Mouse (Mus musculus) lung, postnatal 14 days (tissue): ENCODE measurements around the gene Dgke.

Experiments used
- DNase-seq: peaks from one replicate; pipeline ENCODE4 v3.0.0; 2021

Dgke gene

DNA sequence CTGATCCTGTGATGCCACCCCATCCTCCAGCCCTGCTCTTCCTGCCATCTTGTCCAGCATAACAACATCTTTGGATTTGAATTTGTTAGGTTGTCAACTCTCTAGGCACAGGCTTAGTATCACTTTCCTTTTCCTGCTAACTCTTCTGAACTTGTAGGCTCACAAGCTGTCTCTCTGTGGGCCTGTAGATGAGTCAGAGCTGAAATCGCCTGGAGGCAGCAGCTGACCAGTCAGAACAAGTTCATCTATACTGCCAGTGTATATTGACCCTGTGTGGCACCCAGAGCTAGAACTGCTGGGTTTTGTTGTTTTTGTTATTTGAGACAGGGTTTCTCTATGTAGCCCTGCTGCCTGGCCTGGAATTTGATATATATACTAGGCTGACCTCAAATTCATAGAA, 35.5 kb downstream of the Dgke start:
- no peak for DNase-seq

DNA sequence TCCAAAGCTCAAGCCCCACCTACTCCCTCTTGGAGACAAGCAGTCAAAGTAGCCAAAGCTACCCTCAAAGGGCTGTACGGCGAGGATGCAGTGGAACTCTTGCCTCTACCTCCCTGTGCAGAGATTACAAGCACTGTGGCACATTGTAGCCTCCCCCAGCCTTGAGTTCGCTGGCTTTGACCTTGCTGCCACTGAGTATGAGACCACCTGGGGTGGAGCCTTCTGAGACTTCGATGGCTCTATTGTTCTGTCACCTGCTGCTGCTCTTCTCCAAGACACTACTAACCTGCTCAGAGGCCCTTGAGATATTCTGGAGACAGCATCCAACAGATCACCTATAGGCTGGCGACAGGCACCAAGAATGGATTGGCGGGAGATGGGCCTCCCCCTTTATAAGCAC, 36.1 kb downstream of the Dgke start:
- no peak for DNase-seq

DNA sequence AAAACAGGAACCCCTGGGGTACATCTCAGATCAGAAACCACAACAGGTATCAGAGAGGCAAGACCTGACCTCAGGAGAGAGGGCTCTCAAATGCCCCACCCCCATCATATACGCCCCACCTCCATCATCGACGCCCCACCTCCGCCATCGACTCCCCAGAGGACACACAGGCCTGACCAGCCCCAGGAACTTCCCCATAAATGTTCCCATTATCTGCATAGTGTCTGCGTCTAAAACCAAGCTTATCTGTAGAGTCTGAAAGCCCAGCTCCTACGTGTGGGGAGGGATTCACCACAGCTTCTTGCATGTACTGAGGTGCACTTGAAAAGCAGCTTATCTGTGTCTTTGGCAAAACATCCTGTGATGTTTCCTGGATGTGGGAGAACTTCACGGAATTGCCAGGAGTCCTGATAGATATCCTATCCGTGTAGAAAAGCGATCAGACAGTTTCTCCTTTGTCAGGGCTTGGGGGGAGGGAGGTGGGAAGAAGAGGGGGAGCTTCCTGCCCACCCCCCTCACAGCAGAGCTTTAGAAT, 37.7 kb downstream of the Dgke start:
- peak; percentile 48 for DNase-seq

DNA sequence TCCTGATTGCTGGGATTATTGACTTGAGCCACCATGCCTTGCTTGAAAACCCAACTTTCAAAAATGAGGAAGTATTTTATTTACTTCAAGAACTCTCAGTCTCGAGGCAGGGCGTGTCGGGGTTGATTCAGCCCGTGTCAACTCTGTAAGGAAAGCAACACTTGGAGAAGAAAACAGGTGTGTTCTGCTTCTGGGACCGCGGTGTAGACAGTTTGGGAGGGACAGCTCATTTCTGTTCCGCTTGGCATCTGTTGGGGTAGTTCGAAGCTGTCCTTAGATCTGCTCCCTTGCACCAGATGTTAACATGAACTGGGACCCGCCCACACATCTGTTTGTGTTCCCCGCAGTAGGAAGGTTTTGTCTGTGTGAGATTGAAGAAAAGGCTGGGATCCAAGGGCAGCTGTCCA, 38.7 kb downstream of the Dgke start:
- DNase-seq: peak; percentile 34

DNA sequence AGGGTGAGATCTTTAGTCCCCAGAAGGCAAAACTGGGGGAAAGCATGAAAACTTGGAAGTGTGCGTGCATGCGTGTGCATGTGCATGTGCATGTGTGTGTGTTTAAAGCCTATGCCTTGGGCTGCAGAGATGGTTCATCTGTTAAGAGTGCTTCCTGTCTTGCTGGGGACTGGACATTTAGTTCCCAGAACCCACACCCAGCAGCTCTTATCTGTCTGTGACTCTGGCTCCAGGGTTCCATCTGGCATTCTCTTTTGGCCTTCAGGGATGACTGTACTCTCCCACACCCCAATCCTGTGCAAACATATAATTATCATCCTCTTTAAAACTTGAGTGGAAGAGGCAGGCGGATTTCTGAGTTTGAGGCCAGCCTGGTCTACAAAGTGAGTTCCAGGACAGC, 40.5 kb downstream of the Dgke start:
- no peak for DNase-seq

DNA sequence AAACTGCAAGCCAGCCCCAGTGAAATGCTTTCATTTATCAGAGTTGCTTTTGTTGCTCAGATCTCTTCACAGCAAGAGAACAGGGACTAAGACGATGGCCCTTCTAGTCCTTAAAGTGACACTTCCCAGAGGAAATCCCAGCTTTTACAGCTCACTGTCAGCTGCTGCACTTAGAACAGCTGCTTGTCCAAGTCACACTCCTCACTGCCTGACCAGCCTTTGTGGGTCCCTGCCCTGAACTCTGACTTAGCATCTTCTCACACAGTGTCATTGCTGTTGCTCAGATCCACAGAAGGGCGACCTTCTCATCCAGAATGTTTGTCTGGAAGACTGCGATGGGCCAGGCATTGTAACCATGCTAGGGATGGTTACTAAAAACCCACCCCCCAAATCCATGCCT, 41.0 kb downstream of the Dgke start:
- no peak for DNase-seq

DNA sequence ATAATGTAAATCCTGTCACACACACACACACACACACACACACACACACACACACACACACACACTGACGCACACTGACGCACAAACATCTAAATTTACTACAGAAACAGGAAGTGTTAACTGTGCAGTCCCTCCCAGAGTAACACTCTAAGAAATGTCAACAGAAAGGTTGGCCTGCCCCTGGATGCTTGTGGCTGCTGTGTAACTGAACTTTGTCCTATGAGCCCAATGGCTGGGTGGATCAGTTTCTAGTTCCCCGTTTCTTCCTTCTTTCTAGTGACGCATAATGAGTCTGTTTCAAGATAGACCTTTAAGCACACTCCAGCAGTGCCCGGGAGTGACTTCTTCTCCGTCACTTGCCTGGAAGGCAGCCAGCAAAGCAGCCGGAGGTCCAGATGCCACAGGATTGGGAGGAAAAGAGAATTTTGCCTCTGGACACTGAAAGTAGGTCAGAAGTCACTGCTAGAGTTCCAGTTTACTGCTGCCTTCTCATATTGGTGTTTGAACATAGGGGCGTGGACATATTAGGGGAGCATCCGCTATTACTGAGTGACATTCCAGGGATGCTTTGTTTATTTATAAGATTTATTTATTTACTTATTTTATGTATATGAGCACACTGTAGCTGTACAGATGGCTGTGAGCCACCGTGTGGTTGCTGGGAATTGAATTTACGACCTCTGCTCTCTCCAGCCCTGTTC, 42.3 kb downstream of the Dgke start:
- peak; percentile 86 for DNase-seq

DNA sequence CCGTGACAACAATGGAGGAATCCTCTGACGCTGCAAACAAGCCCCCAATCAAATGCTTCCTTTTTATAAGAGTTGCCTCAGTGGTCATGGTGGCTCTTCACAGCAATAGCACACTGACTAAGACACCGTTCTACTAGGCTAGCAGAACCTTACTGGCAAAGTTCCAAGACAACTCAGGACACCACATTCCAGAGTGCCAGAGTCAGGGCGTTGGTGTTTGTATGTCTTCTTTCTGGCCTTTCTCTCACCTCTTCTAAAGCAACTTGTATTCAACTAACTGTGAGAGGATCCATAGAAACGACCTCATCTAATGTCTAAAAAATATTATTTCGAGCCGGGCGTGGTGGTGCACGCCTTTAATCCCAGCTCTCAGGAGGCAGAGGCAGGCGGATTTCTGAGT, 43.2 kb downstream of the Dgke start:
- no peak for DNase-seq

DNA sequence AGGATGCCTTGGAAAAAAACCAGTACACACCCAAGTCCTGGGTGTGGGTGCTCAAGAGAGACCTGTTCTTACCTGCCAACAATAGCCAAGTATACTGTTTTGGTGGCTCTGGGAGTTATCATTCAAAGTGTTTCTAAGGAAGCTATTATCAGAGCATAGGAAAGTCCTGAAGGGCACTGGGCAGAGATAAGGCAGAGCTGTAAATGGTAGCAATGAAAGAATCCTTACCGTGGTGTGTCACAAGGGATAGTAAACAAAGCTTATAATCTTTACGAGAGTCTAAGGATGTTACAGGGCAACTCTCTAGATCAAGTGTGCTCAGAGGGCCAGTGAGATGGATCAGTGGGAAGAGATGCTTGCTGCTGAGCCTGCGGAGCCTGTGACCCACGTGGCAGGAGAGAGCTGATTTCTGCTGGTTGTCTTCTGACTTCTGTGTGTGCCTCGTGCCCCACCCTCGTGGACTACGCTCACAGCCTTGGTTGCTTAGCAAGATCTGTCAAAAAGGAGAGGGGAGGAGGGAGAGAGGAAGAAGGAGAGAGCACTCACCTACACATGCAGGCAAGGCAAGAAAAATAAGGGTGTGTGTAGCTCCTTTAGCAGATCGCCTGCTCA, 44.4 kb downstream of the Dgke start:
- DNase-seq: no peak

DNA sequence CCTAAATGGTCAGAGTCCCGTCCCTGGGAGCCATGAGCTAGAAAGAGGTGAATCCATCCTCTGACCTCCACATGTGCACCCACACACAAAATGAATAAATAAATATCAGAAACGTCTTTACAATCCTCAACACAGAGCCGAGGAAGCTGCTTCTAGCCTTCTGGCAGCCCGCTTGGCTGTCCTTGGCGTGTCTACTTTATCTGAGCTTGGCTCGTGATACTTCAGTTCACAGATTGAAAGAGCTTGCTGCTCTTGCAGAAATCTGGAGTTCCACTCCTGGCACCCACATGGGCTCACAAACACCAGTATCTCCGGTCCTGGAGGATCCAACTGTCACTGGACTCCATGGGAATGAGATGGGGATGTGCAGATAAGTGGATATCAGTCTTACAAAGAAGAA, 45.0 kb downstream of the Dgke start:
- no peak for DNase-seq

DNA sequence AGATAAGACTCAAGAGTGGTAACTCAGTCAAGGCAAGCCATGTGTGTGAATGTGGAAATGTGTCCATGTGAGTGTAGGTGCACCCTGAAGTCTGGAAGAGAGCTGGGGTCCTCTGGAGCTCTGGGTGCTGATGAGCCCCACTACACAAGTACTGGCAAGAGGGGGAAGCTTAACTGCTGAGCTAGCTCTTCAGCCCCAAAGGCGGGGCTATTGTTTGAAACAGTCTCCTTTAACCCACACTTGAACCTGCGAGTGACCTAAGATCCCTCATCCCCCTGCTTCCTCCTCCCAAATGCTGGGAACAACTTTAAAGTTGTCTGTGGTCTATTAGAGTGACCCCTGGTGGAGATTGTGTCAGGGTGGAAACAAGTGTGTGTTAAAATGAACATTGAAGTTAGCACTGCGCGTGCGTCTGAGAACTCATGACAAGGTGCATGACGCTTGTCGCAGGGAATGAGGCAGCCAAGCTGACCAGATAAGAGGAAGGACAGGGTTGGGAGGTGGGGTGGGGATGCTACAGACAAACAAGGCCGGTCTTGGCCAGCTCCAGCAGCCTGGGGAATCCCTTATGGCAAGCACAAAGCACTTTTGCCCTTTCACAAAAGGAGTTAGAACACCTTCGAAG, 45.9 kb downstream of the Dgke start:
- no peak for DNase-seq

DNA sequence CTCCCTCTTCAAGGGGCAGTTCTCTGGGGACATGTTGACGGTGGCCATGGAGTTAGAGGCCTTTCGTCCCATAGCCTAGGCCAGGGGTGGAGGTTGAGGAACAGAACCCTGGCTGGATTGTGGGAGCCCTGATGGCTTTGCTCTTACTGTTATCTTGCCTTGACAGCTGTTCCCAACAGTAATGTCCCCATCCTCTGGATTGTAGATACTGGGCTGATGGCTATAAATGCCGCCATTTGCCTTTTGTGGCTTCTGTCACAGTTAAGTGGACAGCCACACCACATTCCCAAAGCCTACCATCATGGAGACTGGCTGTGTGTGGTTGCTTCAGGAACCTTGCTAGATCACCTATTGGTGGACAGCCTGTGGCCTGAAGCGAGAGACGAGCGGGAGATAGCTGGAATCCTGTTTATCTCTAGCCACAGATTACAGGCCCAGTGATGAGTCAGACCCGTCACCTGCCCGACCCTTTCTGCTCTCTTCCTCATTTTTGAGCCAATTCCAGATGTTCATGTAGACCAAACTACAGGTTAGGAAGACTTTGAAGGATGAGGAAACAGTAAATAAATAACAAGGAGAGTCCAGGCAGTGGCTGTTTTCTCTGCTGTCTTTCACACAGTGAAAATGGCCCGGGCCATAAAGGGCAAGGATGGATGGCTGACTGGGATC, 49.0 kb downstream of the Dgke start:
- no peak for DNase-seq

DNA sequence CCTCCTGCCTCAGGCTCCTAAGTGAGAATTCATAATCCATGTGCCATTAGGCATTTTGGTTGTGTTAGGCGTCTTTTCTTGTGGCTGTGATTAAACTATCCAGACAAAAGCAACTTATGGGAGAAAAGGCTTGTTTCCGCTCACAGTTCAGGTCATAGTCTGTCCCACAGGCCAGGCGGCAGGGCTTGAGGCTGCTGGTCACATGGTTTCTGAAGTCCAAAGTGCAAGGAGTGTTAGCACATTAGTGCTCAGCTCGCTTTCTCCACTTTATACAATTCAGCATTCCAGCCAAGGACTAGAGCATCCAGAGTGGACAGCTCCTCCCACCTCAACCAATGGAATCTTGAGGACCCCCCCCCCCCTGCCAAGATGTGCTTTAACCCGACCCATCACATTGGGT, 54.4 kb downstream of the Dgke start:
- no peak for DNase-seq

DNA sequence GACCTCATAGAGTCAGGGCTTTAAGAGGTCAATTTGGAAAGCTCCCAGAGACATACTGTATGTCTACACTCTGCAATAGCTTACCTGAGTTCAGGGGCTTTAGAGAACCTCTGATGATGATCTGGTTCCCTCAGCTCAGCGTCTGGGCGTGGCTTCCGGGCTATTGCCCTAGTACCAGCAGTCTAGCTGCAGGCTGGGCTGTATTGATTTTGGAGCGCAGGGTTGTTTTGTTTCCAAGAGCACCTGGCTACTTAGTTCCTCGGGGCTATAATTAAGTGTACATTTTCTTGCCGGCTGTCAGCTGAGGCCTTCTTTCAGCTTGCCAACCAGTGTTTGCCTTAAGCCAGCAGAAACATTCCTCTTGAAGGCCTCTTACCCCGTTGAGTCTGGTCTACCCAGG, 57.2 kb downstream of the Dgke start:
- DNase-seq: no peak

DNA sequence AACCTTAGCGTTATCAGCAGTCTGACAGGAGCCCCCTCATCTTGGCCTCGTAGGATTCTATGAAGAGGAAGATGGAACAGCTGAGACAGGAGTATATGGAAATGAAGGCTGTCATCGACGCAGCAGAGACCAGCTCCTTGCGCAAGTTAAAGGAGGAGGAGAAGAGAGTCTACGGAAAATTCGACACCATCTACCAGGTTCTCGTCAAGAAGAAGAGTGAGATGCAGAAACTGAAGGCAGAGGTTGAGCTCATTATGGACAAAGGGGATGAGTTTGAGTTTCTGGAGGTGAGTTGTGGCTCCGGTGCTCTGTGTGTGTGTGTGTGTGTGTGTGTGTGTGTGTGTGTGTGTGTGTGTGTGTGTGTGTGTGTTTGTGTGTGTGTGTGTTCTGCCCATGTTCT, 57.6 kb downstream of the Dgke start:
- no peak for DNase-seq

DNA sequence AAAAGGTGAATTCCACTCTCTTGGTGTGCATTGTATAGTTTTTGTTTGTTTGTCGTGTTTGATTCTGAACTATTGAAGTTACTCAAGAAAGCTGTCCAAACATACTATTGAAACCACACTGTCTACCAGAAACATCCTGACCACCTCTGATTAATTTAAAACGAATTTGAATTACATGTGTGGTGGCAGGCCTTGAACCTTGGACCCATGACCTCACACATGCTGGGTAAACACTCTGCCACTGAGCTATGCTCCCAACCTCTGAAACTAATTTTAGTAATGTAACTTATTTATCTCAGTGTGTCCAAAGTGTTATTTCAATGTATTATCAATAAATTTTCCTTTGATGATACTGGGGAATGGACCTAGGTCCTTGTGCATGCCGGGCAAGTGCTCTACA, 59.1 kb downstream of the Dgke start:
- no peak for DNase-seq

DNA sequence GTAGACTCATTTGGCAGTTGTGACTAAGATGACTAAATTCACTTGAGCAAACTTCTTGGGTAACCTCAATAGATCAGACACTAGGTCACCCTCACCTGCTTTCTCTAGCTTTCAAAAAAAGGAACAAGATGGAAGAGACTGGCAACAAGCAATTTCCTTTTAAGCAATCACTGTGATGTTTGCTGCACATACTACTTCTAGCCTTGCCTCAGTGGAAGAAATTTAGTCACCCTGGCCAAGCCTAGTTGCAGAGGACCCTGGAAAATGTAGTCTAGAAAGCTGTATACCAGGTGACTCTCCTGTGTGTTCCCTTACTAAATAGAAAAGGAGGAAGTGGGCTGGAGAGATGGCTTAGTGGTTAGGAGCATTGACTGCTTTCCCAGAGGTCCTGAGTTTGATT, 60.2 kb downstream of the Dgke start:
- no peak for DNase-seq

DNA sequence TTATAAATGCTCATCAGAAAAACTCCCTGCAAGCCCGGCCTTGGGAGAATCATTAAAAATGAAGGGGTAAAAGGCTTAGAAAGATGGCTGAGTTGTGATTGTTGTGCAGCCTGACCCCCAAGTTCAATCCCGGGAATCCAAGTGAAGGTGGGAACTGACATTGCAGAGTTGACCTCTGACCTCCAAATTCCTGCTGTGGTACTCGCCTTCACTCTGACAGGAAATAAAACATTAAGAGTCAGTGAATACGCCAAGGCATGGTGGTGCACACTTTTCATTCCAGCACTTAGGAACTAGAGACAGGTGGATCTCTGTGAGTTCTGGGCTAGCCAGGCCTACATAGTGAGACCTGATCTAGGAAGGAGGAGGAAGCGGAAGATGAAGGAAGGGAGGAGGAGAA, 61.2 kb downstream of the Dgke start:
- no peak for DNase-seq

DNA sequence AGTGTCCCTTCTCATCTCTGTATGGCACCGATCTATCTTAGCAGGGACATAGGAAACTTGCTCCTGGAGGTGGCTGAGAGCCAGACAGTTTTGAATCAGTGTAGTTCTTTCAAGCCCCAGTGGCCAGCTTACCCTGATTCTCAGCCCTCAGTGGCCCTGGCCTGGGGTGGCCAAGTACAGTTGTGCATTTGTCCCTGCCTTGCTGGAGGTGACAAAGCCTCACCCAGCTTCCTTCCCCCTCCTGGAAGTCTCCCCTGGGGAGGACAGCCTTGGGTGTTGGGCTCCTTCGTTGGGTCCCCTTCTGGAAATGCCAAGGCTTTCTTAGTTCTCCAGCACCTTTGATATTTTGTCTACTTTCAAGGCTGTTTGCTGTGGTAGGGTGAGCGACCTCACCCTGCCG, 62.9 kb downstream of the Dgke start:
- no peak for DNase-seq

DNA sequence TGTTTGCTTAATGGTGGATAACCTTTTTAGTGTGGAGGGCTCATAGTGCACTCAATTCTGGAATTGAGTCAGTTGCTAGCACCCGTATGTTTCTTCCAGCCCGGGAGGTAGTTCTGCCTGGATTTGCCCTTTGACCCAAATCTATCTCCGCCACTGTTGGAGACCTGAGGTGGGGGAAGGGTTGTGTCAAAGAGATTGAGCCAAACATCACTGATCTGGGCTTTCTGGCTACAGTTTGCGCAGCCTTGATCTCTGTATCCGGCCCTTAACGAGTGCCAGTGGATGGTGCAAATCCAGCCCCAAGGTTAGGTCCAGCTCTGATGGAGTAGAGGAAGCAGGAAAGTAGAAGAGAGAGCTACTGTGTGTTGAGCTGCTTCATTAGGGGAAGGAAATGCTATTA, 63.6 kb downstream of the Dgke start:
- no peak for DNase-seq

DNA sequence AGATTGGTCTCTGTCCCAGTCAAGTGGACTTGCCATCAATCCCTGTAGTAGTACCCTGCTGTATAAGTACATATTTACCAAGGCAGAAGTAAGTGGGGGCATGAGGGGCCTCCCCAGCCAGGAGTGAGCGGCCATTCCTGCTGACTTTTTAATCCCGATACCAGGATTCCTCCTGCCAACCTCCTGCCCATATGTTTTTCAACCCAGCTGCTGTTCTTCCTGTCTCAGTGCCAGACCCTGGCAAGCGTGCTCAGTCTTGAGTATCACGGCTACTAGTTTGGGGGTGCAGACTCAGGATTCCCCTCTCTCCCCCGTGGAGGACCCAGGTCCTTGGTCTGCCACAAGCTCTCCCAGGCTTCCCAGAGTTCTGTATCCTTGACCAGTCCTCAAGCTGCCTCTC, 64.0 kb downstream of the Dgke start:
- no peak for DNase-seq

DNA sequence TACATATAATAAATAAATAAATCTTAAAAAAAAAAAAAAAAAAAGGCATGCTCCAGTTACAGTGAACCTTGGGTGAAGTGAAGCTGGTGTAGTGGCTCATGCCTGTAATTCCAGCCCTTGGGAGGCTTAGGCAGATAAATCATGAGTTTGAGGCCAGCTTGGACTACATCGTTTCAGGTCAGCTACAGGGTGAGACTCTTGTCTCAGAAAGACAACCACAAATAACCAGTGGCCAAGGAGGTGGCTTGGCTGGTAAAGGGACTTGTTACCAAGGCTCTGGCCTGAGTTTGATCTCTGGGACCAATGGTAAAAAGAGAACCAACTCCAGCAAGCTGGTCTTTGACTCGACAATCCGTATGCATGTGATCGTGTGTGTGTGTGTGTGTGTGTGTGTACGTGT, 64.6 kb downstream of the Dgke start:
- DNase-seq: no peak

DNA sequence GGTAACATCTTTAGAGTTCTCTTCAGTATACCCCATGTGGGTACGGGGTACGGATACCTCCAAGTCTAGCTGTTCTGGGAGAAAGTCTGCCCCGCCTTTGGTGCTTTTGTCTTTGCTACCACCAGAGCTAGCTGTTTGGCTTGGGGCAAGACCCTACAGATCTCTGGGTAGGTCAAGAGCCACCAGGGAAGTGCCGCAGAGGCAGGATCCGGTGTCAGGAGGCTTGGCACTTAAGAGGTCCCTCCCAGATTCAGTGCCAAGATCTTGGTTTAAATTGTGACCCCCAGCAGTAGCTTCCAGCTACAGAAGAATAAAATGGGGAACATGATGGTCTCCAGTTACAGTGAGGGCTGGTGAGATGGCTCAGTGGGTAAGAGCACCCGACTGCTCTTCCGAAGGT, 65.1 kb downstream of the Dgke start:
- DNase-seq: no peak

DNA sequence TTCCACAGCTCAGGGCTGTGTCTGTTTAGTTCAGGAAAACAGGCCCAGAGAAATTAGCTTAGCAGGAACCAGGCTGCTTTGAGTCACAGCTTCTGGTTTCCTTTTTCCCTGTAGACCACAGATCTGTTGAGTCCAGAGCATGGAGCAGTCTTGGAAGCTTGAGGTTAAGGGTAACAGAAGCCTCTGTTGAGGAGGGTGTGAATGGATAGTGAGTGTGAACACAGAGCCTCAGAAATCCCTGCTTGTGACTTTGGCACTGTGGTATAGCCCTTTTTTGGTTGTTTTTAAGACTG, 66.2 kb downstream of the Dgke start:
- no peak for DNase-seq
